Mouse (Mus musculus) G1E (cell line): Measurements from ENCODE around the gene Tmem150a.

Experiments
- CTCF ChIP-seq: IDR thresholded peaks from 2 replicates; pipeline ENCODE4 v1.5.1; 2012; ENCODE audit warnings: low read depth, low read length, inconsistent platforms, mixed read lengths
- GATA1 ChIP-seq: IDR thresholded peaks from 2 replicates; pipeline ENCODE4 v1.6.1; 2012; ENCODE audit warnings: borderline replicate concordance, low read length, inconsistent platforms, mixed read lengths
- GATA2 ChIP-seq: IDR thresholded peaks from 2 replicates; pipeline ENCODE4 v1.6.1; 2012; ENCODE audit warnings: low read depth, low read length, inconsistent platforms, borderline replicate concordance
- TAL1 ChIP-seq: conservative IDR thresholded peaks from 2 replicates; pipeline ENCODE4 v1.6.1; 2012; ENCODE audit warnings: low read depth, low read length, inconsistent platforms, mixed read lengths

- no peak for TF ChIP-seq CTCF
- TF ChIP-seq GATA1 = no peak
- TF ChIP-seq TAL1 = no peak
- TF ChIP-seq GATA2 = no peak
Observed at GRCm38 (mm10) chr6:72378510-72379234, 23.4 kb downstream of the Tmem150a start.
